Mouse (Mus musculus): ENCODE data around the gene Rnf43. TPM values are rescaled to one million over a fixed set of nuclear protein-coding genes. Genes with fewer than 3 reads are reported as not detected.

Rnf43 gene
- total and polyA plus RNA-seq, 3 experiments = 8.7 to 28.4 (median 14.8) TPM

DNA sequence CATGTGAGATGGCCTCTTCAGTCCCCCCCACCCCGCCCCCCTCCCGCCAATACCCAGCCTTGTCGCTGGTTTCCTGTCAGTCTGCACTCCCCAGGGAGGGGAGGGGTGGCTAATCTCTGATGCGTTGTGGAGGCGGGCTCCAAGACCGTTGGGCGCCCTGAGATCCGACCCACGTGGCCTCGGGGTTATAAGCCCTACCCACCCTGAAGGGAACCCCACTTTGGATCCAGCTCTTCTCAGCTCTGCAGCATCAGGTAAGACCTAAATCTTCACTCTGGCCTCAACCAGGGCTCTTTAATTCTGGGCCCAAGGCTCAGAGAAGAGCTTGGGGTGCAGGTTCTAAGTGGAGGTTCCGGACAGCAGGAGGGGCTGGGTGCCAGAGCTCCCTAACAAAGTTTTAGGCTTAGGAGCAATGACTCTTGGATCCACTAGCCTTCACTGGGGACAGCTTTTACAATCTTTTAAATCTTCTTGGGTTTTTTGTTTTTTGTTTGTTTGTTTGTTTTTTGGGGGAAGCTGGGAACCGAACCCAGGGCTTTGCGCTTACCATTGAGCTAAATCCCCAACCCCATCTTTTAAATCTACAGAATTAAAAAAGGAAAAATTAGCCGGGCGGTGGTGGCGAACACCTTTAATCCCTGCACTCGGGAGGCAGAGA lies 93.0 kb downstream of the Rnf43 start:
- DNase-seq (ENCODE audit: low spot score) (peak; percentile 94), ATAC-seq (ENCODE audit: extremely low read depth, insufficient number of reproducible peaks, low FRiP score, poor library complexity, severe bottlenecking) (peak; percentile 17)
- H3K4me1 ChIP-seq (ENCODE audit: insufficient read depth, low read depth, low read length) = peaks cover 56% of the 10 kb centered on the region

DNA sequence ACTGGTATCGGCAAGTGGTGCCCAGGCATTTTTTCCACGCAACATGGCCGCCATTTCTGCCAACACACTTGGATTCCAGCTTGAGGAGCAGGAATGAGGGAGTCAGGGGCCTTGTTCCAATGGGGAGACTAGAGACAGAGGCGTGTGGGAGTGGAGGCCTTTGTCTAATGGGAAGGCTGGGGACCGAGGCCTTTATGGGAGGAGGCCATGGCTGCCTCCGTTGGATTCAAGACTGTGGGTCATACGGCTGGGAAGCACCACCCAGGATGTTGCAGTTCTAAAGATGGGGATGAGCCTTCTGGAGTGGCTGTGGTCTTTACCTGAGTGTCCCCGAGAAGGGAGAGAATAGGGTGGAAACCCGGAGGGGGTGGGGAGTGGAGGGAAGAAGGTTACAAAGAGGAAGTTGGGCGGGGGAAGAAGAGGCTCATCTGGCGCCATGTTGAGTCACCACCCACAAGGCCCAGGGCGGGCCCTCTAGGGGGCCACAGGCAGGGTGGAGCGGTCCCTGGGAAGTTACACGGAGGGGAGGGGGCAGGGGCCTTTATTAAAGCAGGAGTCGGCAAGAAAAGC lies 93.8 kb downstream of the Rnf43 start:
- Histone ChIP-seq H3K4me1 (ENCODE audit: insufficient read depth, low read depth, low read length) (peaks cover 55% of the 10 kb centered on the region), H3K4me3 (ENCODE audit: low read depth, low read length) (peak overlapping the region; percentile 96), H3K9me3 (replicated peaks) (no peaks in the 10 kb centered on the region), H3K27me3 (ENCODE audit: insufficient read depth, low read length) (peaks cover 3% of the 10 kb centered on the region; the same call in 1 of the 2 replicates), H3K36me3 (replicated peaks) (peaks cover 19% of the 10 kb centered on the region)
- ATAC-seq (ENCODE audit: extremely low read depth, insufficient number of reproducible peaks, low FRiP score, poor library complexity, severe bottlenecking) = no peak
- DNase-seq (ENCODE audit: low spot score) = peak; percentile 71
- TF ChIP-seq CTCF (IDR thresholded peaks at IDR 0.05; ENCODE audit: low read depth, low read length) (no peak), GATA2 (IDR thresholded peaks at IDR 0.05; ENCODE audit: borderline replicate concordance, low read depth, low read length) (no peak), TAL1 (conservative IDR thresholded peaks at IDR 0.05; ENCODE audit: low read depth, low read length) (no peak), GATA1 (IDR thresholded peaks at IDR 0.05; ENCODE audit: borderline replicate concordance, low read length) (no peak), POLR2AphosphoS5 (IDR thresholded peaks at IDR 0.05; ENCODE audit: insufficient replicate concordance, low read depth, low read length) (peak; percentile 88)

More for the DNA sequence above, 93.0 kb downstream of the Rnf43 start:
- no peaks in the 10 kb centered on the region for H3K9me3 ChIP-seq (replicated peaks)
- H3K36me3 ChIP-seq (replicated peaks) = peaks cover 19% of the 10 kb centered on the region
- peak overlapping the region; percentile 96 for H3K4me3 ChIP-seq (ENCODE audit: low read depth, low read length)
- no peak for TF ChIP-seq GATA2 (IDR thresholded peaks at IDR 0.05; ENCODE audit: borderline replicate concordance, low read depth, low read length)
- no peak for TF ChIP-seq TAL1 (conservative IDR thresholded peaks at IDR 0.05; ENCODE audit: low read depth, low read length)
- TF ChIP-seq CTCF (IDR thresholded peaks at IDR 0.05; ENCODE audit: low read depth, low read length) = no peak
- TF ChIP-seq POLR2AphosphoS5 (IDR thresholded peaks at IDR 0.05; ENCODE audit: insufficient replicate concordance, low read depth, low read length) = peak; percentile 97; the same call in 1 of the 2 replicates
- no peaks in the 10 kb centered on the region for H3K27me3 ChIP-seq (ENCODE audit: insufficient read depth, low read length)

DNA sequence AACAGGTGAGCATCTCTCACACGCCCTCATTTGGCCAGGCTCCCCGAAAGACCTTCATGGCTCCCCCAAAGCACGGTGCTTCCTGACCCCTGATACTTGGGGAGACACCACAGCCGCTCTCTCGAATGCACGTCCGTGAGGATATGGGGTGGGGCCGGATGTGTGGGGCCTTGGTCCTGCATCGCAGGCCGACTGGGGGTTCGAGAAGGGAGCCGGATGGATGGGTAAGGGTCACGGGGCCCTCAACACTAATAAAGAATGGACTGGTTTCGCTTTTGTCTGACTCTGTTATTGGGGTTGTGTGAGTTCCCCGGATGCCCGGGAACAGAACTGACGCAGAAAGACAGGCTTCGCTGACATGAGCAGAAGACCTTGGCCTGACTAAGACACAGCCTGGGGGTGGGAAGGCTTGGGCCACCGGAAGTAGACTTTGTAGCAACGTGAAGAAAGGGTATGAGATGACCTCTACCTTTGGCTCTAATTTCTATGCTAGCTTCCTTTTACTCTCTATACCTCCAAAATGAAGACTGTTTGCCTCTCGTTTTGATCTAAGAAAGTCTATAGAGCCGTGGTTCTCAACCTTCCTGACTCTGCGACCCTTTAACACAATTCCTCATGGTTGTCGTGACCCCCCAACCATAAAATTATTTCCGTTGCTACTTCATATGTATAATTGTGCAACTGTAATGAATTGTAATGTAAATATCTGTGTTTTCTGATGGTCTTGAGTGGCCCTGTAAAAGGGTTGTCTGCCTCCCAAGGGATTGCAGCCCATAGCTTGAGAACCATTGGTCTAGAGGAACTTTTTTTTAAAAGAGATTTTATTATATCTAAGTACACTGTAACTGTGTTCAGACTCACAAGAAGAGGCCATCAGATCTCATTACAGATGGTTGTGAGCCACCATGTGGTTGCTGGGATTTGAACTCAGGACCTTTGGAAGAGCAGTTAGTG lies 94.8 kb downstream of the Rnf43 start:
- TF ChIP-seq GATA1 (IDR thresholded peaks at IDR 0.05; ENCODE audit: borderline replicate concordance, low read length) = no peak
- no peak for TF ChIP-seq GATA2 (IDR thresholded peaks at IDR 0.05; ENCODE audit: borderline replicate concordance, low read depth, low read length)
- no peak for TF ChIP-seq CTCF (IDR thresholded peaks at IDR 0.05; ENCODE audit: low read depth, low read length)
- TF ChIP-seq TAL1 (conservative IDR thresholded peaks at IDR 0.05; ENCODE audit: low read depth, low read length) = no peak
- peak; percentile 77; the same call in 1 of the 2 replicates for TF ChIP-seq POLR2AphosphoS5 (IDR thresholded peaks at IDR 0.05; ENCODE audit: insufficient replicate concordance, low read depth, low read length)
- H3K36me3 ChIP-seq (replicated peaks) = peaks cover 19% of the 10 kb centered on the region
- DNase-seq (ENCODE audit: low spot score) (no peak), ATAC-seq (ENCODE audit: extremely low read depth, insufficient number of reproducible peaks, low FRiP score, poor library complexity, severe bottlenecking) (no peak)
- H3K9me3 ChIP-seq (replicated peaks) = no peaks in the 10 kb centered on the region
- H3K4me1 ChIP-seq (ENCODE audit: insufficient read depth, low read depth, low read length) = peaks cover 47% of the 10 kb centered on the region
- peak overlapping the region; percentile 96 for H3K4me3 ChIP-seq (ENCODE audit: low read depth, low read length)
- H3K27me3 ChIP-seq (ENCODE audit: insufficient read depth, low read length) = peaks cover 13% of the 10 kb centered on the region

DNA sequence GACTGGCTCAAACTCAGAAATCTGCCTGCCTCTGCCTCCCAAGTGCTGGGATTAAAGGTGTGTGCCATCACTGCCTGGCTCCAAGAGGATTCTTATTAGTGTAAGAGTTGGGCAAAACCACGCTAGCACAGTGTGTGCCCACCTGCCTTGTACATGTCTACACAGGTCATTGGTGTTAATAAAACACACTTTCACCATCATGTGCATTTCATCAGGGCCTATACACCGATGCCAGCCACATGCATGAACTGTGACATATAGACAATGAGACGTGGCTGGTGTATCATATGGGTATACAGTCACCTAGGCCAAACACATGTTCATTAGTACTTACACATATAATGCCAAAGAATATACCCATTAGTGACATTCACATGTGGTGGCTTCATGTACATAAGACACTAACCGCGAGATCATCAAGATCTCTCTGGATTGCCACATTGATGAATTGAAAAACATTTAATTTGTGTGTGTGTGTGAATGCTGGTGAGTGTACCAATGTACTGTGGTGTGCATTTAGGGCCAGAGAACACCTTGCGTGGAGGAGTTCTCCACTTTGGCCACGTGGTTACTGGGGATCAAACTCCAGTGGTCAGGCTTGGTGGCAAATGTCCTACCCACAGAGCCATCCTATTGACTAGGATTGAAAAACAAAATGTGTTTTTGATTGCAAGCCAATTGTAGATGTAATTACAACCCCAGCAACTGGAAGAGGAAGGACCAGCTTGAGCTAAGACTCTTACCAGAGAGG lies 95.8 kb downstream of the Rnf43 start:
- H3K4me3 ChIP-seq (ENCODE audit: low read depth, low read length) = peak overlapping the region; percentile 96
- peaks cover 19% of the 10 kb centered on the region for H3K36me3 ChIP-seq (replicated peaks)
- peaks cover 39% of the 10 kb centered on the region for H3K4me1 ChIP-seq (ENCODE audit: insufficient read depth, low read depth, low read length)
- no peak for TF ChIP-seq GATA1 (IDR thresholded peaks at IDR 0.05; ENCODE audit: borderline replicate concordance, low read length)
- TF ChIP-seq GATA2 (IDR thresholded peaks at IDR 0.05; ENCODE audit: borderline replicate concordance, low read depth, low read length) = no peak
- peak; percentile 98 for TF ChIP-seq POLR2AphosphoS5 (IDR thresholded peaks at IDR 0.05; ENCODE audit: insufficient replicate concordance, low read depth, low read length)
- TF ChIP-seq TAL1 (conservative IDR thresholded peaks at IDR 0.05; ENCODE audit: low read depth, low read length) = no peak
- TF ChIP-seq CTCF (IDR thresholded peaks at IDR 0.05; ENCODE audit: low read depth, low read length) = no peak
- ATAC-seq (ENCODE audit: extremely low read depth, insufficient number of reproducible peaks, low FRiP score, poor library complexity, severe bottlenecking) (0 out of 2 replicates have a peak, but pooled peaks have one; percentile 0), DNase-seq (ENCODE audit: low spot score) (no peak)
- peaks cover under 1% of the 10 kb centered on the region for H3K9me3 ChIP-seq (replicated peaks)
- peaks cover 23% of the 10 kb centered on the region for H3K27me3 ChIP-seq (ENCODE audit: insufficient read depth, low read length)

DNA sequence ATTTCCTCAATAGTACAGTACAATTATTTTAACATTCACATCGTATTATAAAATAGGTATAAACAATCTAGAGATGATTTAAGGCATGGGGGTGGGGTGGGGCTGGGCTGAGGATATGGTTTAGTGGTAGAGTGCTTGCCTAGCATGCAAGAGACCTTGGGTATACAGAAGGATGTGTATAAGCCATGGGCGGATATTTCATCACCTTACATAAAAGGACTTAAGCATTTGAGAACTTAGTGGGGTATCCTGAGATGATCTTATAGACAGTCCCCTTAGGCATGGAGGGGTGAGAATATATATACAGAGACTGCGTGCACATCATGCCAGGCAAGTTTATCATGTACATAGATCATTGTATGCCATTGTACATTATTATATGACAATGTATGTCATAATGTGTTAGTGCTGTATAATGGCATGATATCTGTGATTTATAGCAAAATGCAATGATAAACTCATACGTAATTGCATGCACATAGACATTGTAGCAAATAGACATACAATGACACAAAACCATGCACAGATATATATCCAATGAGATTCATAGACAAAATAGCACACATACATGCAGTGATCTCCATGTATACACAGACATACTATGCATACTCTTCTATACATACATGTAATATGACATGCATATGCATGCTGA lies 96.6 kb downstream of the Rnf43 start:
- peaks cover 31% of the 10 kb centered on the region for H3K27me3 ChIP-seq (ENCODE audit: insufficient read depth, low read length)
- ATAC-seq (ENCODE audit: extremely low read depth, insufficient number of reproducible peaks, low FRiP score, poor library complexity, severe bottlenecking) (peak; percentile 10; the same call in 1 of the 2 replicates), DNase-seq (ENCODE audit: low spot score) (no peak)
- H3K4me3 ChIP-seq (ENCODE audit: low read depth, low read length) = no peak overlapping the region; the same call in 1 of the 2 replicates
- peaks cover 19% of the 10 kb centered on the region for H3K36me3 ChIP-seq (replicated peaks)
- H3K9me3 ChIP-seq (replicated peaks) = peaks cover 8% of the 10 kb centered on the region
- H3K4me1 ChIP-seq (ENCODE audit: insufficient read depth, low read depth, low read length) = peaks cover 31% of the 10 kb centered on the region
- no peak for TF ChIP-seq POLR2AphosphoS5 (IDR thresholded peaks at IDR 0.05; ENCODE audit: insufficient replicate concordance, low read depth, low read length)
- no peak for TF ChIP-seq GATA1 (IDR thresholded peaks at IDR 0.05; ENCODE audit: borderline replicate concordance, low read length)
- TF ChIP-seq CTCF (IDR thresholded peaks at IDR 0.05; ENCODE audit: low read depth, low read length) = no peak
- no peak for TF ChIP-seq GATA2 (IDR thresholded peaks at IDR 0.05; ENCODE audit: borderline replicate concordance, low read depth, low read length)
- no peak for TF ChIP-seq TAL1 (conservative IDR thresholded peaks at IDR 0.05; ENCODE audit: low read depth, low read length)
